Mouse (Mus musculus): ENCODE measurements at regions not wholly inside any gene's neighbourhood (a gene's known extent, or its start where the extent isn't known, plus 50 kb on each side); places are given as distances from the start of the nearest gene placed in this dataset.

GRCm38 (mm10) chr3:144270206-144270605 is 65.2 kb upstream of the Lmo4 start:
- Histone ChIP-seq H3K27ac (ENCODE audit: low read depth) (no peak overlapping the region), H3K4me2 (no peak overlapping the region), H3K27me3 (ENCODE audit: insufficient read depth, low read length) (no peaks in the 10 kb centered on the region), H3K36me3 (ENCODE audit: insufficient read depth) (no peaks in the 10 kb centered on the region), H3K9ac (no peak overlapping the region), H3K4me3 (ENCODE audit: low read depth, low read length) (no peak overlapping the region), H3K4me1 (ENCODE audit: insufficient read depth) (no peaks in the 10 kb centered on the region), H3K9me3 (ENCODE audit: low read depth, low read length) (no peaks in the 10 kb centered on the region)
- WGBS: 75% methylated on average over 6 of the region's 6 CpGs
- DNase-seq (no peak), ATAC-seq (ENCODE audit: insufficient read depth) (no peak)
- no peak for TF ChIP-seq CTCF (IDR thresholded peaks at IDR 0.05; ENCODE audit: low read depth)

DNA sequence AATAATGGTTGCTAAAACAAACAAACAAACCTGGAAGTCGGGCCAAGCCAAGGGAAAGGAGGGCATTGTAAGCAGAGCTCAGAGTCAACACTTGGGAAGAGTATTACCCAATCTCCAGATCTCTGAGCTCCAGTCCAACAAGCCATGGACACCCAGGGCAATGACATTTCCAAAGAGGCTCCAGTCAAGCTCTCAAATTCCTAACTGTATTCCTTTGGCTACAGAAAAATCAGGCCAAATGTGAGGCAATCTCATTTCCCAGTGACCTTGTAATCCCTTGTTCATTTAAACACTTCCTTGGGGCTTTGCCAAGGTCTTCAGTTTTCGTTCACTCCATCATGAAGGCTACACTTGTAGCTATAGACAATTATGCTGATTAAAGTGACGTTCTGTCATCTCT is 59.5 kb upstream of the Lmo4 start:
- no peak overlapping the region for H3K27ac ChIP-seq (ENCODE audit: low read depth)
- DNase-seq (peak; percentile 47), ATAC-seq (ENCODE audit: insufficient read depth) (no peak)
- no peak for TF ChIP-seq CTCF (IDR thresholded peaks at IDR 0.05; ENCODE audit: low read depth)
- H3K27me3 ChIP-seq (ENCODE audit: insufficient read depth, low read length): no peaks in the 10 kb centered on the region
- H3K36me3 ChIP-seq (ENCODE audit: insufficient read depth): no peaks in the 10 kb centered on the region
- no peak overlapping the region for H3K4me3 ChIP-seq (ENCODE audit: low read depth, low read length)
- H3K9ac ChIP-seq: no peak overlapping the region
- no peaks in the 10 kb centered on the region for H3K9me3 ChIP-seq (ENCODE audit: low read depth, low read length)
- H3K4me2 ChIP-seq: no peak overlapping the region
- no peaks in the 10 kb centered on the region for H3K4me1 ChIP-seq (ENCODE audit: insufficient read depth)
- WGBS: 33% methylated on average over 3 of the region's 3 CpGs

DNA sequence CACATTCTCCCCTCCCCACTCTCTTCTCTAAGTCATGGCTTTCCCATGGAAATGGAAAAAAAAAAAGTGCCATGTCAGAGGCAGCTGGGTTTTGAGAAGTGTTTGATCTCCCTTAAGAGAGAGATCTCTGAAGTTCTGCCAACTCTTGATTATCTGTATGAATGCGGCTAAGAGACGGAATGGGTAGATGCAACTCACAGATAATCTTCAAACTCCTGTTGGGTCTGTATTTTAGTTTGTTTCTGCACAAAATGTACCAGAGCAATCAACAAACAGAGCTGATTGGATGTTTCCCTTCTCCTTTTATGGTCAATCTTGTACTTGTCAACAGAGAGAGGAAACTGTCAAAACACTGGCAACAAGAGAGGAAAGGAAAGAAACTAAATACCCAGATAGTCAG is 55.9 kb upstream of the Lmo4 start:
- 56% methylated on average over 2 of the region's 2 CpGs for WGBS
- no peak overlapping the region for H3K27ac ChIP-seq (ENCODE audit: low read depth)
- no peaks in the 10 kb centered on the region for H3K9me3 ChIP-seq (ENCODE audit: low read depth, low read length)
- no peak overlapping the region for H3K4me3 ChIP-seq (ENCODE audit: low read depth, low read length)
- no peak overlapping the region for H3K4me2 ChIP-seq
- ATAC-seq (ENCODE audit: insufficient read depth) (no peak), DNase-seq (peak; percentile 34)
- H3K9ac ChIP-seq: no peak overlapping the region
- H3K36me3 ChIP-seq (ENCODE audit: insufficient read depth): no peaks in the 10 kb centered on the region
- no peaks in the 10 kb centered on the region for H3K4me1 ChIP-seq (ENCODE audit: insufficient read depth)
- TF ChIP-seq CTCF (IDR thresholded peaks at IDR 0.05; ENCODE audit: low read depth): no peak
- H3K27me3 ChIP-seq (ENCODE audit: insufficient read depth, low read length): no peaks in the 10 kb centered on the region

- 71% methylated on average over 6 of the region's 6 CpGs for WGBS
- Histone ChIP-seq H3K9me3 (ENCODE audit: low read depth, low read length) (no peaks in the 10 kb centered on the region), H3K9ac (no peak overlapping the region), H3K4me3 (ENCODE audit: low read depth, low read length) (no peak overlapping the region), H3K4me2 (no peak overlapping the region), H3K27ac (ENCODE audit: low read depth) (no peak overlapping the region), H3K36me3 (ENCODE audit: insufficient read depth) (no peaks in the 10 kb centered on the region), H3K4me1 (ENCODE audit: insufficient read depth) (no peaks in the 10 kb centered on the region), H3K27me3 (ENCODE audit: insufficient read depth, low read length) (no peaks in the 10 kb centered on the region)
- ATAC-seq (ENCODE audit: insufficient read depth): no peak
- DNase-seq: no peak
- no peak for TF ChIP-seq CTCF (IDR thresholded peaks at IDR 0.05; ENCODE audit: low read depth)
Measured at GRCm38 (mm10) chr3:144257714-144258517, 52.9 kb upstream of the Lmo4 start.

GRCm38 (mm10) chr3:144257196-144257595 is 52.2 kb upstream of the Lmo4 start:
- Histone ChIP-seq H3K4me1 (ENCODE audit: insufficient read depth) (no peaks in the 10 kb centered on the region), H3K4me3 (ENCODE audit: low read depth, low read length) (no peak overlapping the region), H3K9me3 (ENCODE audit: low read depth, low read length) (no peaks in the 10 kb centered on the region), H3K9ac (no peak overlapping the region), H3K36me3 (ENCODE audit: insufficient read depth) (no peaks in the 10 kb centered on the region), H3K27ac (ENCODE audit: low read depth) (no peak overlapping the region), H3K27me3 (ENCODE audit: insufficient read depth, low read length) (no peaks in the 10 kb centered on the region), H3K4me2 (no peak overlapping the region)
- DNase-seq (no peak), ATAC-seq (ENCODE audit: insufficient read depth) (no peak)
- 71% methylated on average over 9 of the region's 9 CpGs for WGBS
- TF ChIP-seq CTCF (IDR thresholded peaks at IDR 0.05; ENCODE audit: low read depth): no peak

DNA sequence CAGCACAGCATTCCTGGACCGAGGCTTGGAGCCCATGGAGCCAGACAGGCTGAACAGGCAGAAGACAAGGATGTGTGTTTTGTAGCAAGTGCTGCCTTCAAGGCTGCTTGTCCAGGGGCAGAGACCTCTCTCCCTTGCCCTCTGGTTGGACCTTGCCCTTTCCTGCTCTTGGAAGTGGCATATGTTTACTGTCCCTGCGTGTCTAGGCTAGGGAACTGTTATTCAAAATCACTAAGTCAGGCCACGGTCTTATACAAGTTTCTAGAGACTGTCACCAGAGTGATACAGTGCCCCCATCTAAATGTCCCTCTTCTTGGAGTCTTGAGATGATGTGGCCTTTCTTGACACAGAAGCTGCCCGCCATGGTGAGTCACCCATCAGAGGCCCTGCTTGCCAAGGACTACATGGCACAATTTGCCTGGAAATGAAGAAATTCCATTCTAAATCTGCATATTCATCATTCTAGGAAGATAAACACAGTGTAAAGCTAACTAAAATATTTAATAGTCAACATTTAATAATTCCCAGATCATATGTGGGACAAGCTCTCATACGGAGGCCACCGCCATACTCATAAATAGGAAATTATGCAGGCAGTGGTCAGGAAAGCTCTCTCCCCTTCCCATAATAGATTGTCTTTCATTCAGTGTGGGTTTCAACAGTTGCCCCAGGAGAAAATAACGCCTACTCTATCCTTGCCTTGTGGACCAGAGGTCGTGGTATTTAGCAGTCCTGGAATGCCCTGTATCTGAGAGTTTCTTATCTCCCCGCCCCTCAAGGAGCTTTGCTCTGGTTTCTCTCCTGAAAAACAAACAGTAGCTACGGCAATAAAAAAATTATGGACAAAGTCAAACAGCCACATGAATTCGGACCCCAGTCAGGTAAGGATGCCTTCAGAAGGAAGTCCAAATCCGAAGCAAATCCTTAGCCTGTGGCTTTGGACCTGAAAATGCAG is 50.9 kb upstream of the Lmo4 start:
- Histone ChIP-seq H3K9me3 (ENCODE audit: low read depth, low read length) (no peaks in the 10 kb centered on the region), H3K9ac (no peak overlapping the region), H3K4me1 (ENCODE audit: insufficient read depth) (no peaks in the 10 kb centered on the region), H3K36me3 (ENCODE audit: insufficient read depth) (no peaks in the 10 kb centered on the region), H3K4me3 (ENCODE audit: low read depth, low read length) (no peak overlapping the region), H3K27me3 (ENCODE audit: insufficient read depth, low read length) (no peaks in the 10 kb centered on the region), H3K27ac (ENCODE audit: low read depth) (no peak overlapping the region), H3K4me2 (no peak overlapping the region)
- TF ChIP-seq CTCF (IDR thresholded peaks at IDR 0.05; ENCODE audit: low read depth): no peak
- ATAC-seq (ENCODE audit: insufficient read depth) (no peak), DNase-seq (no peak)
- WGBS: 58% methylated on average over 12 of the region's 12 CpGs

Data from lung, embryonic 14.5 days (tissue).